Mouse (Mus musculus) midbrain, embryonic 16.5 days (tissue): ENCODE measurements around the gene Cdk10. TPM values are rescaled to one million over a fixed set of nuclear protein-coding genes. Genes with fewer than 3 reads are reported as not detected.

Experiments used
- ATAC-seq: fragments of 200-750 bp; cut with Nextera tagmentation; 2 replicates; pipeline ENCODE4 v1.8.0; 2017; ENCODE audit warnings: moderate TSS enrichment
- H3K27ac ChIP-seq: fragments of 300-500 bp; sonication (generic); 2 replicates; pipeline ENCODE4 v1.5.1; 2014; ENCODE audit warnings: mild to moderate bottlenecking, low read length, mixed read lengths
- H3K27me3 ChIP-seq: fragments of 300-500 bp; sonication (generic); 2 replicates; pipeline ENCODE4 v1.6.1; 2014; ENCODE audit warnings: low read depth, low read length, mixed read lengths; ENCODE audit not compliant: control insufficient read depth, insufficient read depth
- H3K36me3 ChIP-seq: fragments of 300-500 bp; sonication (generic); 2 replicates; pipeline ENCODE4 v1.6.1; 2014; ENCODE audit warnings: mild to moderate bottlenecking, low read length, moderate library complexity, mixed read lengths; ENCODE audit not compliant: control insufficient read depth, insufficient read depth
- H3K4me1 ChIP-seq: fragments of 300-500 bp; sonication (generic); 2 replicates; pipeline ENCODE4 v1.6.1; 2014; ENCODE audit warnings: mild to moderate bottlenecking, low read length, mixed read lengths; ENCODE audit not compliant: control insufficient read depth, insufficient read depth
- H3K4me2 ChIP-seq: fragments of 300-500 bp; sonication (generic); 2 replicates; pipeline ENCODE4 v1.6.1; 2014; ENCODE audit warnings: mild to moderate bottlenecking, low read length, mixed read lengths
- H3K4me3 ChIP-seq: fragments of 300-500 bp; sonication (generic); 2 replicates; pipeline ENCODE4 v1.5.1; 2014; ENCODE audit warnings: low read depth, mild to moderate bottlenecking, low read length, moderate library complexity, mixed read lengths
- H3K9ac ChIP-seq: fragments of 300-500 bp; sonication (generic); 2 replicates; pipeline ENCODE4 v1.6.1; 2014; ENCODE audit warnings: low read depth, low read length, mixed read lengths
- H3K9me3 ChIP-seq: fragments of 300-500 bp; sonication (generic); replicated peaks from 2 replicates; pipeline ENCODE4 v1.6.1; 2014; ENCODE audit warnings: mild to moderate bottlenecking, low read length, mixed read lengths; ENCODE audit not compliant: control insufficient read depth, poor library complexity, severe bottlenecking
- WGBS: fragments of 180-500 bp; shearing (Covaris S2); extraction: QIAGEN DNeasy Blood & Tissue Kit; methylation state at CpG from one replicate; pipeline ENCODE4 v1.1.7; 2014; 5-methylcytosine and 5-hydroxymethylcytosine counted together
- polyA plus RNA-seq: library from polyadenylated mRNA; unstranded; fragments of >200 nt; fragmentation: Nextera tagmentation; extraction: Ambion mirVana; gene quantifications from 2 replicates; pipeline ENCODE4 v1.2.1, GENCODE M21; 2015

Gene Cdk10
- polyA plus RNA-seq, result 53.8 and 54.4 TPM in 2 replicates

GRCm38 (mm10) chr8:123224278-123225266, at the start of gene Cdk10:
TSS of gene Cdk10 (plus strand) at chr8:123224842.
- WGBS, result 4% methylated on average over 59 of the region's 59 CpGs
- peak within 1 kb of the TSS; percentile 89 for H3K9ac ChIP-seq
- H3K9me3 ChIP-seq, result no peaks in the 10 kb centered on the region
- no peaks in the 10 kb centered on the region for H3K27me3 ChIP-seq
- peak within 1 kb of the TSS; percentile 91 for H3K27ac ChIP-seq
- H3K4me1 ChIP-seq, result peaks cover 11% of the 10 kb centered on the region
- H3K4me3 ChIP-seq, result peak within 1 kb of the TSS; percentile 70
- peaks cover 14% of the 10 kb centered on the region for H3K36me3 ChIP-seq
- ATAC-seq, result peak; percentile 93
- H3K4me2 ChIP-seq, result peak within 1 kb of the TSS; percentile 99

GRCm38 (mm10) chr8:123181391-123181790, 43.3 kb upstream of the Cdk10 start:
- H3K27ac ChIP-seq, result no peak overlapping the region
- H3K4me1 ChIP-seq, result no peaks in the 10 kb centered on the region
- no peak overlapping the region for H3K4me2 ChIP-seq
- H3K27me3 ChIP-seq, result no peaks in the 10 kb centered on the region
- no peak overlapping the region for H3K4me3 ChIP-seq
- H3K9ac ChIP-seq, result no peak overlapping the region
- no peaks in the 10 kb centered on the region for H3K36me3 ChIP-seq
- ATAC-seq, result no peak
- WGBS, result 82% methylated on average over 3 of the region's 3 CpGs
- peaks cover 3% of the 10 kb centered on the region; the same call in 1 of the 2 replicates for H3K9me3 ChIP-seq

- Histone ChIP-seq H3K4me3 (no peak within 1 kb of the TSS), H3K27me3 (no peaks in the 10 kb centered on the region), H3K9me3 (no peaks in the 10 kb centered on the region), H3K9ac (no peak within 1 kb of the TSS), H3K4me1 (no peaks in the 10 kb centered on the region), H3K36me3 (no peaks in the 10 kb centered on the region), H3K4me2 (no peak within 1 kb of the TSS), H3K27ac (no peak within 1 kb of the TSS)
- WGBS, result 54% methylated on average over 19 of the region's 19 CpGs
- no peak for ATAC-seq
Measured at GRCm38 (mm10) chr8:123185566-123186409, 38.9 kb upstream of the Cdk10 start, which contains the start of gene Dpep1. TSS of gene Dpep1 (plus strand) at chr8:123186242.

GRCm38 (mm10) chr8:123188006-123188405, 36.6 kb upstream of the Cdk10 start:
- no peaks in the 10 kb centered on the region for H3K9me3 ChIP-seq
- no peak overlapping the region for H3K9ac ChIP-seq
- H3K27ac ChIP-seq, result no peak overlapping the region
- 79% methylated on average over 2 of the region's 2 CpGs for WGBS
- H3K4me1 ChIP-seq, result no peaks in the 10 kb centered on the region
- no peak overlapping the region for H3K4me3 ChIP-seq
- H3K36me3 ChIP-seq, result no peaks in the 10 kb centered on the region
- no peak for ATAC-seq
- H3K27me3 ChIP-seq, result no peaks in the 10 kb centered on the region
- H3K4me2 ChIP-seq, result no peak overlapping the region

GRCm38 (mm10) chr8:123188841-123189240, 35.8 kb upstream of the Cdk10 start:
- Histone ChIP-seq H3K9me3 (no peaks in the 10 kb centered on the region), H3K27ac (no peak overlapping the region), H3K4me1 (no peaks in the 10 kb centered on the region), H3K4me3 (no peak overlapping the region), H3K36me3 (no peaks in the 10 kb centered on the region), H3K9ac (no peak overlapping the region), H3K27me3 (no peaks in the 10 kb centered on the region), H3K4me2 (no peak overlapping the region)
- 72% methylated on average over 7 of the region's 7 CpGs for WGBS
- no peak for ATAC-seq

- Histone ChIP-seq H3K9ac (no peak overlapping the region), H3K4me3 (no peak overlapping the region), H3K9me3 (no peaks in the 10 kb centered on the region), H3K27me3 (no peaks in the 10 kb centered on the region), H3K36me3 (no peaks in the 10 kb centered on the region), H3K27ac (no peak overlapping the region), H3K4me2 (no peak overlapping the region), H3K4me1 (no peaks in the 10 kb centered on the region)
- ATAC-seq, result 0 out of 2 replicates have a peak, but pooled peaks have one; percentile 51
- 1% methylated on average over 9 of the region's 9 CpGs for whole genome bisulfite sequencing
Measured at GRCm38 (mm10) chr8:123190678-123191077, 34.0 kb upstream of the Cdk10 start.

- Histone ChIP-seq H3K4me2 (no peak overlapping the region), H3K9ac (no peak overlapping the region), H3K4me1 (no peaks in the 10 kb centered on the region), H3K36me3 (no peaks in the 10 kb centered on the region), H3K27ac (no peak overlapping the region), H3K4me3 (no peak overlapping the region), H3K27me3 (no peaks in the 10 kb centered on the region), H3K9me3 (no peaks in the 10 kb centered on the region)
- WGBS, result 63% methylated on average over 8 of the region's 8 CpGs
- ATAC-seq, result no peak
Measured at GRCm38 (mm10) chr8:123191908-123192307, 32.7 kb upstream of the Cdk10 start.

GRCm38 (mm10) chr8:123193771-123194170, 30.9 kb upstream of the Cdk10 start:
- no peaks in the 10 kb centered on the region for H3K36me3 ChIP-seq
- H3K27me3 ChIP-seq, result no peaks in the 10 kb centered on the region
- no peak overlapping the region for H3K4me2 ChIP-seq
- no peak overlapping the region for H3K27ac ChIP-seq
- H3K9ac ChIP-seq, result no peak overlapping the region
- no peak overlapping the region for H3K4me3 ChIP-seq
- WGBS, result 88% methylated on average over 9 of the region's 9 CpGs
- H3K9me3 ChIP-seq, result no peaks in the 10 kb centered on the region
- no peaks in the 10 kb centered on the region for H3K4me1 ChIP-seq
- no peak for ATAC-seq
